Mouse (Mus musculus) liver, postnatal 0 days (tissue): ENCODE results near the gene Hspb8.

ENCODE experiments used
- CTCF ChIP-seq: sonication (generic); IDR thresholded peaks from 2 replicates; pipeline ENCODE4 v1.5.1; 2016; ENCODE audit warnings: antibody characterized with exemption, low read depth
- EP300 ChIP-seq: IDR thresholded peaks from 2 replicates; pipeline ENCODE4 v1.6.1; 2016; ENCODE audit warnings: antibody characterized with exemption, low read depth, mild to moderate bottlenecking

- TF ChIP-seq CTCF = no peak
- no peak for TF ChIP-seq EP300
Observed at GRCm38 (mm10) chr5:116432871-116433270, 10.2 kb upstream of the Hspb8 start.
